Mouse (Mus musculus) left cerebral cortex, adult 9 months (tissue): Measurements from ENCODE around the gene Ctdspl.

Experiments
- DNase-seq, 2 experiments: peaks; one replicate each; pipeline ENCODE4 v3.0.0; 2022; ENCODE audit warnings: low spot score in 2 of 2

Ctdspl gene

DNA sequence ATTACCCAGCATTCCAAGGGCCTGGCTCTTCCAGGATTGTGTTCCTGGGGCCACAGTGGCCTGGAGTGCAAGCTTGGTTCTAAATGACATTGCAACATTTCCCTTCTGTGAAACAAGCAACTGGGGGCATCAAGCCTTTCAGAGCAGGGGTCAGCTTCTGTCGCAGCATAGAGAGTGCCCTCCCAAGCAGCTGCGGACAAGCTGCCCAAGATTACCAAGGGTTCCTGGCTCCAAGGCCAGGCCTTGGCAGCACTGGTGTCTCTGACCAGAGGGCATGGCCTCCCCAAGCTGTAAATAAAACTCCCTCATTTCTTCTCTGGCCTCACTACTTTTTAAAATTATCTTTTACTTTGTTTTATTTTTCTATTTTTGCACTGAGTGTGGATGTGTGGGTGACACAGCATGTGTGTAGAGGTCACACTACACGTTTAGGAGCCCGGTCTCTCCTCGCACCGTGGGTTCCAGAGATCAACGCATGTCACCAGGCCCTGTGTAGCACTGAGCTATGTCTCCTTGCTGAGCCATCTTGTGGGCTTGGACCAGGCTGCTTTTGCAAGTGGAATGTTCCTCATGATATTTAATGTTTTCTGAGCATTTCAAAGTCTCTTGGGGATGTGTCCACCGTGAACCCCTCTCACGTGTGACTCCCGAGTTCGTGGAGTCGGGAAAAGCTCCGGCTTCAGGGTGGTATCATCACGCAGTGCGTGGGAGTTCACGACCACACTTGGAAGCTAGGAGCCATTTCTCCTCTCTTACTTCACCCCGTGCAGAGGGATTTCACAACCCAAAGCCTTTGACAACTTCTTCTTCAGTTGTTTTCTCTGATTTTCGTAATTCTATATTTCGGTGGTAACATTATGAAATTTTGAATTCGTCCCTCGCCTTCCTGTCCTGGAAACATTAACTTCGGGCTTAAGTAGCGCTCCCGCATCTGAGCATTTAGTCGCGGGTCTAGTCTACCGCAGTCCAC is 102.3 kb downstream of the Ctdspl start:
- DNase-seq: no peak

DNA sequence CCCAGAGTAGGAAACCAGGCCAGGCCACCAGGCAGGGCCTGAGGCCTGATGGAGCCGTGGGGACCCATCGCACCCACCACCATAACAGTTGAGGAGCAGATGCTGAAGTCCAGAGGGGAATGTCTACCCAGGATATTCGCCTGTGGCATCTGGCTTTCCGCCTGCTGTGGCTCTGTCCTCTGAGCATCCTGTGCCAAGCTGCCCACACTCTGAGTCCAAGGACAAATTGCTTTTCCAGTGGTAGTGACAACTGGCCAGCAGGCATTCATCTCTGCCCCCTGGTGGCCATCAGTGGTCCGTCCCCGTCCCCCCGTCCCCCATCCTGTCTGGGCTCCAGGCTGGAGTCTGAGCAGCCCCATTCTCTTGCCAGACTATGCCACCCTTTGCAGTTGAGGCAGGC is 103.3 kb downstream of the Ctdspl start:
- no peak for DNase-seq

DNA sequence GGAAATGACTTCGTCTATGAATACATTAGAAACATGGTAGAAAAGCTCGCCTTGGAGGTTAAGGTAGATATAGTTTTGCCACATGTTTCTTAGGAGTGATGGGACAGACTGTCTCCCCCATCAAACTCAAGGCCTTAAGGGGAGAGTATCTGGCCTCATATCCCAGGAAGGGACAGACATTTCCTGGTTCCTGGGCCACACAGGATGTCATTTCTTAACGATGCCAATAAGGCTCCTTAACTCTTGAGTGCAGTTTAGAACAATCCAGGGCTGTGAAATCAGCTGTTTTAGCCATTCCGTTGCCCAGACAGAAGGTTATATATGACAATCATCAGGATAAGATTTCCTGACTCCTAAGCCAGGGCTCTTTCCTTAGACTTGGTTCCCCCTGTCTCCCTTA is 104.8 kb downstream of the Ctdspl start:
- DNase-seq: no peak

DNA sequence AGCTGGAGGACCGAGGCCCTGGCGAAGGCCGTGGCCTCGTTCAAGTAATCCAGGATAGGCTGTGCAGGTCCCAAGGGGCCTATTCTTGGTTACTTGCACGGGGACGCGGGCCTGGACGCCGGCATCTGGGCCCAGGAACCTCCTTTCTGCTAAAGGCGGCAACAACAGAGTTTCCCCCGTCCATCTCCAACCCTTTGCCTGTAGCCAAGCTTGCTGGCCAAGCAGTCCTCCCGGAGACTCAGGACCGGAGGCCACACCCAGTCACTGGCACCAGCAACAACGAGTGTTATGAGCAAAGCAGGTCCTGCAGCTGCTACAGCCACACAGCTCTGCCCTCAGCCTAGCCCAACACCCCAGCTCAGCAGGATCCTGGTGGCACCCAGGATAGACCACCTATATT is 105.5 kb downstream of the Ctdspl start:
- DNase-seq: no peak

DNA sequence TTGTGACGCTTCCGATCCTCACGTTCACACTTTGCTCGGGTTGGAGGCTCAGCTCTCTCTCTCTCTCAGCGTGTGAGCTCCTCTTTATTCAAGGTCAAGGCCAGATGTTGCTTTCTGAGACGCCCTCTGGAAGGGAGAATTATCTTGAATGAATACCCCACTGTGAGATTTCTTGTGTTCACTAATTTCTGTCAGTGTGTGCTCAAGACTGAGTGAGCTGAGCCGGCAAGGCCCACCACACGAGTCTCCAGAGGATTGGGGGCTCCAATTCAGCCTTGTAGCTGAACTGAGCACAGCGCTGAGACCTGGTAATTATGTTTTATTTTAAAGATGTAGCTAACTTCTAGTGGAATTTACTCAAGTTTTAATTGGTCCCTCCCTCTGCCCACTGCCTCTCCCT is 106.3 kb downstream of the Ctdspl start:
- no peak for DNase-seq

DNA sequence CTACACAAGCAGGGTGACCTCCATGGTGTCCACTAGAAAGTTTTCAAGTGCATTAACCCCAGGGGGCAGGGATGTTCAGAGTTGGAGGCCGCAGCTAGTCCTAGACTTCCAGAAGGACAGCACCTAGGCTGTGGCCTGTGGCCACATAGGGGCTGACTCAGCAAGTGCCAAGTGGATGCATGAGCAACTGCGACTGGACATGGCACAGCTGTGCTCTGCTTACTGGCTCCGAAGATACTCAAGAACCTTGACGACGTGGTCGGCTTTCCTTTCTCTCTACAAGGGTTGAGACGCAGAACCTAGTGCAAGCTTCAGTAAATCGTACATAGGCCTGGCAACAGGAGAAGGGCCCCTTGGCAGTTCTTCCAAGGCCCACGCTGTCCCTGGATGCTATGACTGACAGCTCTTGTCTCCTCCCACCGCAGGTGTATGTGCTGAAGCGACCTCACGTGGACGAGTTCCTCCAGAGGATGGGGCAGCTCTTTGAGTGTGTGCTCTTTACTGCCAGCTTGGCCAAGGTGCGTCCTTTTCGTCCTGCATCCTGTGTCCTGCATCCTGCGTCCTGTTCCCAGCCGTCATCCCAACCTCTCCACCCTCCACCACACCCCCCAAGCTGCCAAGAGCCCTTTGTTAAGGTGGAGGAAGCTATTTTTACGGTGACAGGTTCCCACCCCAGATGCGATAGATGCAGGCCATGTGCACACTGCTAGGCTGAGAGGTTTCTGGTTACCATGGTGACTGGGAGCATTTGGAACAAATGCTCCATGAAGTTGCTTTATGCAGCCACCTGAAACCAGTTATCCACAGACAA is 107.1 kb downstream of the Ctdspl start:
- DNase-seq: peak; percentile 64 to 68

DNA sequence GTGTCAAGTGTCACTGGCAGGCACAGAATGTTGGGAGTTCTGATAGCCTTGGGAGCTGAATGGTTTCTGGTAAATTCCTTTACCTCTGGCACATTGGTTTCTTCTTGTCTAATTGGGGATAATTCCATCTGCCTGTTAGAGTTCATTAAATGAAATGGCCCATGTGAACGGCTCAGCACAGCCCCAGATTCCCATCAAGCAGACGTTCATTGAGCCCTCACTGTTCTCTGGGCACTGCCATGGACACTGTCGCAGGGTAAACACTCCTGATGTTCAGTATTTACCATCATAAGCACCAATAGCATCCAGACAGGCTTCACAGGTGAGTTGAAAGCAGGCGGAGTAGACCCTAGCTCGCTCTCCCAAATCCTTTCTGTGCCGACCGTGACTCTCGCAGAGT is 107.8 kb downstream of the Ctdspl start:
- DNase-seq: no peak

DNA sequence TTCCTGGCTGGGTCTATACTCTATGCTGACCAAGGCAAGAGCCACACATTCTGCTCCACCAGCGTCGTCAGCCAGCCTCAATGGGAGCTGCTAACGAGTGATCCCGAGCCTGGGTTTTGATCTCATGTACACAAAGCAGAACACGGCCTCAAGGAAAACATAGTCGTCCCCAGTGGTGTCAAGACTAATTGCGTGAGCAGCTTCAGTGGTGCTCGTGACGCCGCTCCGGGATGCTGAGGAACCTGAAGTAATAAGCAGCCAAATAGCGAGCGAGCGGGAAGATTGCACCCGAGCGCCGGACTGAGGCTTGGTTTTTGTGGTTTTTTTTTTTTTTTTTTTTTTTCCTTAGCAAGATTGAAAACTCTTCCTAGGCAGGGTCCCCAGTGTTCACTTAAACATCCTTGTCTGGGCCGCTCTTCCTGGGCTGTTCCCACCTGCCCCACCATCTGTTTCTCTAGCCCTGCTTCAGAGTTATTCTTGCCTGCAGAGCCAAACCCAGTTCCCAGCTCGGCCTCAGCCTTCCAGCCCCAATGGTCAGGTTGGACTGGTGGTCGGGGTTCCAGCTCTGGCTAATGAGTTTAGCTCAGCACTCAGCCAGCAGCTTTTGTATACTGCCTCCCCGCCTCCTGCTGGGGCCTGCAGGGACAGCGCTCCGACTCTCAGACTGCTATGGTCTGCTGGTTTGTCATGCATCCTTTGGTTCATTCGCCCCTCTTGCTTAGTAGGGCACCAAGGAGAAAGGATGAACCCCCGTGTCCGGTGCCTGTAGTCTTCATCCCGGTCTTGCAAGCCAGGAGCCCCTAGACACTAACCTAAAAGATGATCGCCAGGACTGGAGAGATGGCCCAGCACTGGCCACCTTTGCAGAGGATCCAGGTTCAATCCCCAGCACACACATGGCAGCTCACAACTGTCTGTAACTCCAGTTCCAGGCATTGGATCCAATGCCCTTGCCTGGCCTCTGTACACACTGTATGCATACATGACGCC is 108.7 kb downstream of the Ctdspl start:
- DNase-seq: no peak

DNA sequence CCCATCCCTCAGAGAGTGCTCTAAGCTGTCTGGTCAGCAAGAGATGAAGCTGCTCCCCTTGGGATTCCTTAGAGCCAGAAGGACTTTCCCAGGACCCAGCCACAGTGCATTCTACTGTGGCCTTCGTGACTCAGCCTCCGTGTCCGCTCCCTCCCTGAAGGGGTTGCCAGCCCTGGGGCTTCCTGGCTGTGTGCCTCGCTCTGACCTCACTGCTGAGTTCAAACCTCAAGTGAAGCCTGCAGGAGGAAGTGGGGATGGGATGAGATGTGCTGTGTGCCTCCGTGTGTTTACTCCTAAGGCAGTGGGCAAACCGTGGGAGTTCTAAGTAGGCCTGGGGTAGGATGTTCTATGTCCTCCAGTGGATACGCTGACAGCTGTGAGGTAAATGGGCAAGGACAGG is 109.6 kb downstream of the Ctdspl start:
- no peak for DNase-seq

DNA sequence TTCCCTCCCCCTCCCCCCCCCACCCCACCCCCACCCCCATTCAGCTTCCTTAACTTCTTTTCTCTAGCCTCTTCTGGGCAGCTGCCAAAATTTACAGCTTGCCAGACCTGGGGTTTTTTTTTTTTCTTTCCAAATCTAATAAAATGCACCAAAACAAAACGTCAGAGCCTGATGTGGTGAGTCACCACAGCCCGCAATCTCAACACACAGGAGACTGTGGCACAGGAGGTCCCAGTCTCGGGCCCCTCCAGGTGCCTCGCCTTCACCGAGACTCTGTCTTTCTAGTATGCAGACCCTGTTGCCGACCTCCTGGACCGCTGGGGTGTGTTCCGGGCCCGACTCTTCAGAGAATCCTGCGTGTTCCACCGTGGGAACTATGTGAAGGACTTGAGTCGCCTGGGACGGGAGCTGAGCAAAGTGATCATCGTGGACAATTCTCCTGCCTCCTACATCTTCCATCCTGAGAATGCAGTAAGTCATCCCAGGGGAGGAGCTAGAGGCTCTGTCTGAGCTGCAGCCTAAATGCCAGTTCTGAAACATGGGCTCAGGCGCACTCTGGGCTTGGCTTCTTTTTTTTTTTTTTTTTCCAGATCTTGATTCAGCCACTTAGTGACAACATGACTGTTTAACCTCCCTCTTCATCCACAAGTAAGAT is 111.0 kb downstream of the Ctdspl start:
- DNase-seq: no peak

DNA sequence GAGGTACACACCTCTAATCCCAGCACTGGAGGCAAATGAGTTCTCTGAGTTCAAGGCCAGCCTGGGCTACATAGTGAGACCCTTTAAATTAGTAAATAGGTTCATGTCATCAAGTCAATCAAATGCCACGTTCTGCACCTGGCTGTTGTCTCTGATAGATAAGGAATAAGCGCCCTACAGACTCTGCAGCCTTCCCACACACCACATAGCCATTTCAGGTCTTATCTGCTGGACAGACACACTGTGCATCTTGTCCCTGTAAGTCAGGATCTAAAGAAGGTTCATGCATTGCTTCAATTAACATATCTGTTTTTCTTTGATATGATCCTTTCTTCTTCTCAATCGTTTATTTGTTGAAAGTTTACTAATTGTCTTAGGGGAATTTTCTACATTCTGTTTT is 112.3 kb downstream of the Ctdspl start:
- DNase-seq: no peak

DNA sequence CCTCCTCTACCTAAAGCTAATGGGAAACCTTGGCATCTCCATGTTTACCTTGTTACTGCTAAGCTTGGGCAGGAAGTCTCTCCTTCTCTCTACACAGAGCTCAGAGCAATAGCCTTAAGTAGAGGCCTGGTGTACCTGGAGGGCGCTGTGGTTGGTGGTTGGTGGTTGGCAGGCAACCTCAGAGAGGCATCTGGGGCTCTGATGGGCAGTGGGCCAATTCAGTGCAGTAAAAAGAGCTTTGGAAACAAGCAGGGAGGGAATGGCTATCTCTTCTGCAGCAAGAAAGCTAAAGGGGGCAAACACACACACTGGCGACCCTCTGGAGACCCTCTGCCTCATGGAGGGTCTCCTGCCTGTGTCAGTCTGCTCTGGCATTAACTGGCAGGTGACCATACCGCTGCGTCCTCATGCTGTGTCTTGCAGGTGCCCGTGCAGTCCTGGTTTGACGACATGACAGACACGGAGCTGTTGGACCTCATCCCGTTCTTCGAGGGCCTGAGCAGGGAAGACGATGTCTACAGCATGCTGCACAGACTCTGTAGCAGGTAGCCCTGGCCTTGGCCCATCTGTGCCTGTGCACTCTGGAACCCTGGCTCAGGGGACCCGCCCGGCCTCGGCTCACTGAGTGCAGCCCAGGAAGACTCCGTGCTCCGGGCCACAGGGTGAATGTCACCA is 114.0 kb downstream of the Ctdspl start:
- DNase-seq: no peak

DNA sequence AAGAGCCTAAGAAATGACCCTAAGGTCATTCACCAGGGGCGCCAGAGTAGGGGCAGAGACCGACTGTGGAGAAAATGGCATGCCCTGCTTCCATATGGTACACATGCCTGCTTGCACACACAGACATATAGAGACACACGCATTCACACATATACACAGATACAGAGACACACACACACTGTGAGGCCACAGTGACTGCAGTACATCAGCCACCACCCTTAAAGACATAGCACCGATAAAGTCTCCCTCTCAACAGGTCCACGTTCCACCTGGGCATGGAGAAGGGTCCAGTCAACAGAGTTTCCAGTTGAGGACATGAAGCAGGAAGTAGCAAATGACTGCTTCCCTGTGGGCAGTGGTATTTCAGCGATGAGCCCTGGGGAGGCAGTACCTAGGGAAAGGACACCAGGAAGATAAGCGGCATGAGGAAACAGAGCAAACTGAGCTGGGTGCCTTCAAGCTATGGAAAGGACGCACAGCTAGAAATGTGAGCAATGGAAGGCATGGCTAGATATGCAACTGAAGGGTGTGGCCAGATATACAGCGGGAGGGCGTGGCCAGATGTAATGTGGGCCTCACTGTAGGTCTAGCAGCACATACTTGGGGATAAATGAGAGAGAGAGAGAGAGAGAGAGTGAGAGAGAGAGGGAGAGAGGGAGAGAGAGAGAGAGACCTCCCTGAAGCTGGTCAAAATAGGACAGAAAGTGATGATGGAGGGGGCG is 122.1 kb downstream of the Ctdspl start:
- no peak for DNase-seq

DNA sequence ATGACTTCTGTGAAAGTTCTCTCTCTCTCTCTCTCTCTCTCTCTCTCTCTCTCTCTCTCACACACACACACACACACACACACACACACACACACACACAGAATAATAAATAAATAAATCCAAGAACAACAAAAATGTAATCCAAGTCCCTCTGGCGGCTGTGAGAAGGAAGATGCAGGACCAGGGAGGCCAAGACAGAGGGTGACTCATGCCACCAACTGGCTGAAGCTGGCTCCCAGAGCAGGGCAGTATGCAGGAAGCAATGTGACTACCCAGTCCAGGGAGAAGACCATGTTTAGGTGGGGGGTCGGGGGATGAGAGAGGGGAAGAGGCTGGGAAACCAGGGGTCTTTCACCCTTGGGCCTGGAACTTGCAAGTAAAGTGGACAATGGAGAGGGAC is 124.9 kb downstream of the Ctdspl start:
- no peak for DNase-seq

DNA sequence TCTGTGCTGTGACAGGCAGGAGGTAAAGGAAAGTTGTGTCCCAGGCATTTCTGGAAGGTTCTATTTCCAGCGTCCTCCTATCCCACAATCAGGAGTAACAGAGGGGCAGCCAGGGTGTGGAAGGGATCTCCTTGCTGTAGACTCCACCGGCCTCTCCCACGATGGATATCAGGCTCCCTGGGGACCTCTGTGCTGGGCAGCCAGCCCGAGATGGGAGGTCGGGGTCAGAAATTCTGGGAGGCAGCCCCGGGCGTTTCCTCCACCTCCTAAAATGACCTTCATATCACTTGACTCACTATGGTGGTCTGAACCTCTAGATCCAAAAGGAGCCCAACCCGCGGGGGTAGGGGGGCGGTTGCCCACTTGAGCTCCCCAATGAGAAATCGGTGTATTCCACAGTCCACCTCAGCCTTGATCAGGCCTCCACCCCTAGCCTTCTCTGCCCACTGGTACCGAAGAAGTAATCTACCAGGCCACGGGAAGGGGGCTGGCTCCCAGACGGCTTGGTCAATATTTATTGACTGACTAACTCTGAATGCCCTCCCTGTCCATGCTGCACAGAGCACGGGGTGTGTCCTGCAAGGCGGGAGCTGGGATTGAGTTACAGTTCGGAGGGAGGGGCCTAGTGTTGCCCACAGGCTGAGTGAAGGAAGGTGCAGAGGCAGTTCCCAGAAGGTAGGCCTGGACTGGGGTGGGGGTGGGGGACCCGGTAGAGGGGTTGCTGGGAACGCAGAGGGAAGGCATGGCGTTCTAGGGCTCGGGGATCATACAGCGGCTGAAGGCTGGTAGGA is 126.1 kb downstream of the Ctdspl start, which contains the start of gene Vill:
Vill (plus strand) TSS at position 625 of the 791 bp plus-strand sequence.
- DNase-seq: no peak

DNA sequence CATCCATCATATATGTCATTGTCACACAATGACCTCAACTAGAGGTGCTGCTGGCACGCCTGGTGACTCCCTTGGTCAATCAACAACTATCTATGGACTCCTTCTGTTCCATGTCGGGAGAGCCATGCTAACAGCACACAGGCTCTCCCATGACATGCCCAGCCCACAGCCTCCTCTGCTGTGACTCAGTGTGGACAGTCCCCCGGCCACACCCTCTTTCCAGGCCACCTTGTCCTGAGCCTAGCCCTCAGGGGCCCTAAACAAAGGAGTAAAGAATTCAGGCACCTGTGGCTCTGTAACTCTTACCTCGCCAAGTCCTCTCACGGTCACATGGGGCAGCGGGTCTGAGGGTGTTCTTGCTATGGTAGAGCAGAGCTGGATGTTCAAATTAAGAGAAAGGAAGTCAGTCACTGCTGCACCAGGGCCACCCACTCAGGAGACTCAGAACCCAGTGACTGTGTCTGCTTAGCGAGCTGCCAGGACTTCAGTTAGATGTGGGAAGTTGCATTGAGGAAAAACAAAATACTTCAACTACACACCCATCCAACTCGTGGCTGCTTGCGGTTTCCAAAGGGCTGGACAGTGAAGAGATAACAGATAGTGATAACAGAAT is 127.8 kb downstream of the Ctdspl start:
- DNase-seq: no peak

DNA sequence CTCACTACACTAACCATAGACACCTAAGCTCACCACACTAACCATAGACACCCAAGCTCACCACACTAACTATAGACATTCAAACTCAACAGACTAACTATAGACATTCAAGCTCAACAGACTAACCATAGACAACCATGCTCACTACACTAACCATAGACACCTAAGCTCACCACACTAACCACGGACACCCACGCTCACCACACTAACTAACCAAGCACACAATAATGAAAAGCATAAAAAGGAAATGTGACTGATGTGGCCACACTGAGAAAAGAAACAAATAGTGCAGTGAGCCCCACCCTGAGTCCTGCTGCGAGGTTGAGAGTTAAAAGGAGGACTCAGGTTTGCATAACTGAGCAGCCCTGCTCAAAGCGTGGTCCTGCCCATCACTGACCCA is 129.1 kb downstream of the Ctdspl start:
- DNase-seq: no peak

DNA sequence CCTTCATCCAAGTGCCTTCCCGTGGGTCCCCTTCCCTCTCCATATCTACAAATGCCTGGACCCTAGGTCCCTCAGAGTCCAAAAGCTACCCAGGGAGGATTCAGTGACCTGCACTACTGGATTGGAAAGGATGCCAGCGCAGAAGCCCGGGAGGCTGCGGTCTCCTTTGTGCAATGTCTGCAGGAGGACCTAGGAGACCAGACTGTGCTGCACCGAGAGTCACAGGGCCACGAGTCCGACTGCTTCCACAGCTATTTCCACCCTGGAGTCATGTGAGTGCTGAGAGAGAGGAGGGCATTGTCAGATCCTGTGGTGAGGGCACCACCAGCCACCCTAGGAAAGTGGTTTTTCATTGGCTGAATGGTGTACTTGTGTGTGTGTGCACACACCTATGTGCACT is 132.0 kb downstream of the Ctdspl start:
- DNase-seq: no peak

DNA sequence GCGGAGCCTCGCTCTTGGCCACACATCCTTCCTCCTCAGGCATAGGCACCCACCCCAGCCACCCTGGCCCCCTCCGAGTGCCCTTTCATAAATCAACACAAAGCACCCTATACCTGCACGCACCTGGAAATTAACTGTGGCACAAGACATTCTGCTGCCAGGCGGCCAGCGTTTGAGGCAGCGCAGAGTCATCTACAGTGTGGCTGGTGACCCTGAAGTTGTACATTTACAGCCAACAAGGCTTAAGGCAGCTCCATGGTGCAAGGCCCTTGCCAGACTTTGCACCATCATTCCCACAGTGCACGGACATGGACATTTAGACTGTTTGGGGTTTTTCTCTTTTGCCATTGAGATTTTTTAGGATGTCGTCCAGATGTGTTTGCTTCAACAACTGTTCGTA is 134.4 kb downstream of the Ctdspl start:
- no peak for DNase-seq
